Mouse (Mus musculus) bone marrow macrophage, adult 2 months (primary cell): ENCODE data around the gene Ppara. TPM values are rescaled to one million over a fixed set of nuclear protein-coding genes. Genes with fewer than 3 reads are reported as not detected.

Experiments used
- H3K27ac ChIP-seq: 2 replicates; pipeline ENCODE4 v1.5.1; 2012; ENCODE audit warnings: low read depth, low read length; ENCODE audit not compliant: insufficient read depth
- H3K4me1 ChIP-seq: 2 replicates; pipeline ENCODE4 v1.6.1; 2012; ENCODE audit warnings: low read length; ENCODE audit not compliant: control insufficient read depth, insufficient read depth
- H3K4me3 ChIP-seq: 2 replicates; pipeline ENCODE4 v1.5.1; 2012; ENCODE audit warnings: mild to moderate bottlenecking, low read length, moderate library complexity; ENCODE audit not compliant: insufficient read depth
- CTCF ChIP-seq: IDR thresholded peaks from 2 replicates; pipeline ENCODE4 v1.5.1; 2012; ENCODE audit warnings: low read depth, mild to moderate bottlenecking, low read length, moderate library complexity
- POLR2A ChIP-seq: IDR thresholded peaks from 2 replicates; pipeline ENCODE4 v1.6.1; 2012; ENCODE audit warnings: mild to moderate bottlenecking, low read depth, low read length, borderline replicate concordance
- polyA plus RNA-seq: library from polyadenylated mRNA; stranded (reverse); fragments of >200 nt; gene quantifications from 2 replicates; pipeline ENCODE4 v1.2.4, GENCODE M21; 2012; ENCODE audit not compliant: missing spikeins, insufficient read depth, insufficient read length

Gene Ppara
- polyA plus RNA-seq, 1 experiment = not detected

DNA sequence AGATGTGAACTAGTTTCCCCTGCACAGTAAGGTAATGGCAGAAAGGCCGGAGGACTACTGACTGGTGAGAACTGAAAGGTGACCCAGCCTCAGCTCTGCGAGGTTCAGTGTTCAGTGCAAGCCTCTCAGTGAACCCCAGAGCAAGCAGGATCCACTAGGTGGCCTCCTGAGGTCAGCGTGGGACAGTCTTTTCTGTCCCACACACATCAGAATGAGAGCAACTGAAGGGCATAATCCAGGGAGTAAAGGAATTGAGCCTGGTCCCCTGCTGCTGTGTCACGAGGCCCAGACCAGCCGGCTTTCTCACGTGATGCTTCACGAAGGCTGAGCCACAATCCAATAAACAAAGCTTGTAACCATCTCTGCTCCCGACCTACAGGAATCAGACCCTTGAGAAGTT, 73.7 kb downstream of the Ppara start:
- TF ChIP-seq POLR2A (no peak), CTCF (no peak)
- Histone ChIP-seq H3K4me3 (no peak overlapping the region), H3K27ac (no peak overlapping the region), H3K4me1 (peaks cover 5% of the 10 kb centered on the region; the same call in 1 of the 2 replicates)

DNA sequence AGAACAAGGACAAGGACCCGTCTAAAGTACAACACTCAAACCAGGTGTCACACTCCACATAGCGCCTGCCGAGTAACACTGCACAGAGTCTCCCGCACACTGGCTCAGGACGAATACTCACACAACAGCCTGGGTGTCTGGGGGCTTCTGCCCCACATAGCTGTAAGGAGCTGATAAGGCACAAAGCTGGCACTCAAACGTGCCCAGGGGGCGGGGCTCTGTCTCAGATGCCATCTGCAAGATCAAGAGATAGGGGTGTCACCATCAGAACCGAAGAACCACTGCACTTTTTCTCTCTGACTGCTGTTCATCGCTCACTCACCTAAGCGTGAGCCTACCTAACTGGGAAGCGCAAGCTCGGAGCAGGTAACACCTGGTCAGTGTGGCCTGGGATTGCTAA, 74.3 kb downstream of the Ppara start:
- no peak for TF ChIP-seq CTCF
- TF ChIP-seq POLR2A = no peak
- Histone ChIP-seq H3K4me3 (no peak overlapping the region), H3K27ac (no peak overlapping the region), H3K4me1 (peaks cover 5% of the 10 kb centered on the region; the same call in 1 of the 2 replicates)

DNA sequence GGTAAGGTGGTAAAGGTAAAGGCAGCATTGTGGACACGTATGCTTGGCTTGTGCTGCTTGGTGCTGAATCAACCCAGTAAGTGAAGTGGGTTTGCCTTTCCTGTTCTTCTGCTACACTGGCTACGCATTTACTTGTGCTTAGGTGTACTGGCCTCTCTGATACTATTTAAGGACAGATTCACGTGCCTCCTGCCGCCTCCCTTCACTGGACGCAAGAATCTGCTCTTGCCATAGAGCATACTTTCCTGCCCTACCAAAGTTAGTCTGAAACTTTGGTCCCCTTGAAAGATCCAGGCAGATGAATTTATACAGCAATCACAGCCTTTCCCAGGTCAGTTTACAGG, 75.7 kb downstream of the Ppara start:
- Histone ChIP-seq H3K4me1 (peaks cover 5% of the 10 kb centered on the region; the same call in 1 of the 2 replicates), H3K4me3 (peak overlapping the region; percentile 70), H3K27ac (no peak overlapping the region)
- no peak for TF ChIP-seq POLR2A
- no peak for TF ChIP-seq CTCF

DNA sequence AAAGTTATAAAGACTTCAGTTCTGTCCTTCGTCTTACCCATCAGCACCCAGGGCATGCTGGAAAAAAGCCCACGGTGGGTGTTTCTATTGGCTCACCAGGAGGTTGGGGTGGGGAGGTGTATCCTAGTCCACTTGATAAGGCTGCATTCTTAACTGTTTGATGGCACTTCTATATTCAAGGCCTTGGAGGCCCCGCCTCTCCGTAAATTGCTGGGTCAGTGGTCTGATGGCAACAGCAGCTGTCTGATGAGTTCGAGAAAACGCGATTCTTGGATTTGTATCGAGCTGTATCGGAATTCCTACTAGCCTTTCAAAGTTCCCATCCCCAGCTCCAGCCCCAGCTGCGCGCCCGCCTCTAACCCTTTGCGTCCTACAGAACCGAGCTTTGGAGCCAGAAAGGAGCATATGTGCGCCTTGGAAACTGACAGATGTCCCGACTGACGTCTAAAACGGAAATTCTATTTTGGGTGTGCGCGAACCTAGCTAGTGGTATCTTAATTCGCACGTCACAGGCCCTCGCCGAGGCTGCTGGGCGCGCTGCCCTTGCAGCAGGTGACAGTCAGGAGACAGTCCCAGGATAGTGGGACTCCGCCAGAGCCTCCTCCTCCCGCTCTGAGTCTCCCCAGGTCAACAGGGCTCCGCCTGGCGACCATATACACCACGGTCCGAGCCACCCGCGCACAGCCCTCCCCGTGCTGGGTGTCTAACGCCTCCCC, 76.2 kb downstream of the Ppara start:
- Histone ChIP-seq H3K4me3 (peak overlapping the region; percentile 70), H3K27ac (peak overlapping the region; percentile 23), H3K4me1 (peaks cover 5% of the 10 kb centered on the region; the same call in 1 of the 2 replicates)
- TF ChIP-seq POLR2A (no peak), CTCF (no peak)

DNA sequence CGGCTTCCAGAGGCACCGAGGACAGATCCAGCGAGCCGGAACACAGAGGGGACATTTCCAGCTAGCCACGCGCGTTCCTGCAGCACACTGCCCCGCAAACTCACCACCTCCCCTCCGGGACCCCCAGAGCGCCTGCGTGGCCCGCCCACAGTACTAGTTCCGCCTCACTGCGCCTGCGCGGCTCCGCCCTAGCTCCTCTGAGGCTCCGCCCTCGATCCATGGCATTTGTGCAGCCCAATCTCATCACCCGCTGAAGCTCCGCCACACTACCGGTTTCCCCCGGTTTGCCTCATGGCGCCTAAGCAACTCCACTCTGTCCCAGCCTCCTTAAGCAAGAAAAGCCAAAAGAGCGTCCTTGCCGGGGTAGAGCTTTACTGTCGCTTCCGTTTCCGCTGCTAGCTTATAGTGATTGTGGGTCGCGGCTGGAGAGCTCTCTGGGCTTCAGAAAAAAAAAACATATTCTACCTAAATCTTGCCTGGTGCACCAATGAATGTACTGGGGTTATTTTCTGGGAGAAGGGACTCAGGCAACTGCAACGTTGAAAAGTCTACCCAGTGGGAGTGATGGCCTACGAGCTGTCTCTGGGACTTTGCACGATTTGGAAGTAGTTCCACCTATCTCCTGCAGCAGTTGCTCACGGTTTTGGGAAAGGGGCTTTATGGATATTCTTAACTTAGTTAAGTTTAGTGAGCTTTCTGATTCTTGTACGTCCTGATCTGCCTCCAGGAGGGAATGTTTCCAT, 76.9 kb downstream of the Ppara start, which contains the start of gene Cdpf1:
Gene Cdpf1 (minus strand): TSS at position 163 of the 743 bp plus-strand sequence.
- Histone ChIP-seq H3K27ac (peak within 1 kb of the TSS; percentile 68), H3K4me1 (peaks cover 5% of the 10 kb centered on the region; the same call in 1 of the 2 replicates), H3K4me3 (peak within 1 kb of the TSS; percentile 70)
- TF ChIP-seq CTCF (no peak), POLR2A (no peak)

DNA sequence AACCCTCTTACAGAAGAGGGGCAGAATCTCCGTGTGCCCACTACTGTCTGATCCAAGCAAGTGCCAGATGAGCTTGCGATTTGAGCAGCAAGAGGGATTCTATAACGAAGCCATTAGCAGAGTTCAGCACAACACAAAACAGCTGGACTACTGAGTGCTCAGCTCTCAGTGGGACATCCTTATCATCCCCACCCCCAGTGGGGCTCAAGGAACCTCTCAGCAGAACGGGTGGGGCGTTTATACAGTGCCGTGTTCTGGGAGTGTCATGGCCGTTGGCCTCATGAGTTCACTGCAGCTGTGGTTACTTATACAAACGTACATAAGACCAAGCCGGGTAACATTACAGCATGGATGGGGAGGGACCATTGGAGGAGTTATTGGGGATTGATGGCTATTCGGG, 78.6 kb downstream of the Ppara start:
- TF ChIP-seq CTCF (no peak), POLR2A (no peak)

DNA sequence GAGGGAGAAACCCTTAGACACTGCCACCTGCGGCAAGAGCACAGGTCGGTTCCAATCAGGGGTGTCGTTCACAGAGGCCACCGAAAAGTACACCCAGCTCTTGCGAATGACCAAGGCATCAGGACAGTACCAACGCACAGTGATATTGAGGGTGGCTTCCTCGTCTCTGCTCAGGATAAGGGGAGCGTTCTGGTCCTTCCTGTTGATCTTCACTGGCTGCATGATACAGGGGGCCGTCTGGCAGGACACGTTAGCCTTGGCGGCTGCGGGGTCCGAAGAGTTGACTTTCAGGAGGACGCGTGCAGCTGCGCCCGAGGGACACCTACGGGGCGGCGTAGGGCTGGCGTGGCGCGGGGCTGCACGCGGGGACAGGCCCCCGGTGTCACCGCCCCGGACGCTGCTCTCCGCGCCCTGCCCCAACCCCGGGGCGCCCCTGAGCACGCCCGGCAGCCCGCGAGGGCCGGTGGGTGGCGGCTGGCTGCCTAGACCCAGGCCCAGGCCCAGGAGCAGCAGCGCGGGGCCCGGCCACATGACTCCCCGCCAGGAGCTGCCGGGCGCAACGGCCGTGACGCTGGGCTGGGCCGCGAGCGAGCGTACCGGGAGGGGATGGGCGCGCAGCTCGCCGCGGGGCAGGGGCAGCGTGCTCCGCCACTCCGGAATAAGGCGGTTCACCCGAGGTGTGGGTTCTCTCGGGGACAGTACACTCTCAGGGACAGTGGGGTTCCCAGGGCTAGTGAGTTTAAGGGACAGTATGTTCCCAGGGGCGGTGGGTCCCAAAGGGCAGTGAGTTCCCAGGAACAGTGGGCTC, 86.6 kb downstream of the Ppara start, which contains the start of gene Pkdrej:
Gene Pkdrej (minus strand): TSS at position 532 of the 808 bp plus-strand sequence.
- Histone ChIP-seq H3K4me3 (no peak within 1 kb of the TSS), H3K4me1 (no peaks in the 10 kb centered on the region), H3K27ac (no peak within 1 kb of the TSS)
- TF ChIP-seq POLR2A (no peak), CTCF (no peak)

More for the DNA sequence above, 78.6 kb downstream of the Ppara start:
- Histone ChIP-seq H3K27ac (no peak overlapping the region), H3K4me3 (no peak overlapping the region), H3K4me1 (peaks cover 5% of the 10 kb centered on the region; the same call in 1 of the 2 replicates)

DNA sequence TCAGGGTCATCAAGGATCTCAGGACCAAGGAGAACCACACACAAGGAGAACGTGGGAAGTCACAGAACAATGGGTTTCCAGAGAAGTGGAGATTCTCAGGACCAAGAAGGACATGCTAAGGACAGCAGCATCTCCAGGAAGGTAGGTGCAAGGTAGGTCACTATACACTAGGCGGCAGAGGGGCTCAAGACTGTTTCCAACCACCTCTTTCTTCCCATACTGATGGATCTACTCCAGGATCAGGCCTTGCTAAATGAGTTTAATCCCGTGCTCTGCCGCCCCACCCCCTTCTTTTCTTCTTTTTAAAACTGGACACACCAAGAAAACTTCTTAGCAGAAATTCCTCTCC, 87.2 kb downstream of the Ppara start:
- no peak for TF ChIP-seq POLR2A
- TF ChIP-seq CTCF = no peak
- Histone ChIP-seq H3K4me3 (no peak overlapping the region), H3K4me1 (no peaks in the 10 kb centered on the region)

DNA sequence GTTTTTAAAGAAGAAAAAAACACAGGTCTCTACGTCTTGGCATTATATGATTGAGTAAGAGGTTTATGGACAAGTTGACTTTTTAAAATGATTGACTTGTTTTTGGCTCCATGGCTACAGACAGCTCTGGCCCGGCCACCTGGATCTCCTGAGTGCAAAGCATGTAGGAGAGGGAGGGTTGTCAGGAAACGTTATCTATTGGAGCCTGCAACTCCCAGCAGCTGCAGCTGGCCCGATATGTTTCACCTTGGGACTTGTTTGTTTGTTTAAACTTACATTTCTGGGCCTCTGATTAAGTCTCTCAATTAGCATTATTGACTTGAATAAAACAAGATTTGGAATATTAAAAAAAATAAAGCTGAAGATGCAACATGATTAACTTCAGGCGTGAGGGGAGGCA, 91.9 kb downstream of the Ppara start:
- no peak for TF ChIP-seq CTCF
- TF ChIP-seq POLR2A = no peak
- H3K4me1 ChIP-seq = peaks cover 3% of the 10 kb centered on the region; the same call in 1 of the 2 replicates
- no peak overlapping the region for H3K4me3 ChIP-seq
- no peak overlapping the region for H3K27ac ChIP-seq

More for the DNA sequence above, 87.2 kb downstream of the Ppara start:
- H3K27ac ChIP-seq = no peak overlapping the region
